Mouse (Mus musculus): ENCODE results near the gene Dnmt3a. TPM values are rescaled to one million over a fixed set of nuclear protein-coding genes. Genes with fewer than 3 reads are reported as not detected.

Dnmt3a gene
- total and polyA plus RNA-seq, 3 experiments: 15.9 to 34.4 TPM; not detected in 1

GRCm38 (mm10) chr12:3807548-3808395 lies 2.0 kb downstream of the Dnmt3a start:
- Histone ChIP-seq H3K9me3 (replicated peaks; ENCODE audit: insufficient read depth, low read length) (no peaks in the 10 kb centered on the region), H3K27ac (ENCODE audit: control insufficient read depth, low read depth, low read length) (peak overlapping the region; percentile 22; the same call in 1 of the 2 replicates), H3K4me3 (ENCODE audit: control insufficient read depth in 1 of 2, insufficient read depth in 1 of 2, low read depth in 2 of 2, low read length in 2 of 2) (peak overlapping the region; percentile 57 to 86), H3K27me3 (ENCODE audit: control insufficient read depth in 1 of 2, insufficient read depth in 2 of 2, low read length in 2 of 2) (peaks cover 0 to 2% of the 10 kb centered on the region in 2 experiments; a peak in 3 of 4 replicates), H3K4me1 (ENCODE audit: control insufficient read depth in 1 of 2, insufficient read depth in 2 of 2, low read length in 2 of 2) (0 out of 4 replicates have a peak, but pooled peaks cover 0 to 6% of the 10 kb centered on the region in 2 experiments), H3K79me2 (ENCODE audit: control insufficient read depth, insufficient read depth, low read length, poor library complexity) (no peaks in the 10 kb centered on the region; the same call in none of the 2 replicates), H3K9ac (ENCODE audit: control insufficient read depth, low read depth, low read length, poor library complexity, severe bottlenecking) (peak overlapping the region; percentile 82), H3K36me3 (ENCODE audit: control insufficient read depth in 1 of 2, insufficient read depth in 2 of 2, low read length in 2 of 2) (no peaks in the 10 kb centered on the region)
- peak; percentile 37 for DNase-seq (ENCODE audit: low read depth, low spot score)
- TF ChIP-seq NRF1 (IDR thresholded peaks at IDR 0.05; ENCODE audit: insufficient read depth, low read depth, low read length, poor library complexity, severe bottlenecking) (no peak), MXI1 (IDR thresholded peaks at IDR 0.05; ENCODE audit: low read depth, low read length) (no peak), ZC3H11A (IDR thresholded peaks at IDR 0.05; ENCODE audit: low read depth, low read length) (no peak), TAL1 (IDR thresholded peaks at IDR 0.05; ENCODE audit: low read length) (no peak), KAT2A (conservative IDR thresholded peaks at IDR 0.05; ENCODE audit: low read depth, low read length) (no peak), USF1 (IDR thresholded peaks at IDR 0.05; ENCODE audit: low read depth, low read length) (no peak), MEF2A (IDR thresholded peaks at IDR 0.05; ENCODE audit: extremely low read depth, insufficient replicate concordance, low read depth, low read length, poor library complexity, severe bottlenecking) (no peak), ZNF384 (IDR thresholded peaks at IDR 0.05; ENCODE audit: low read depth, low read length) (no peak), NELFE (IDR thresholded peaks at IDR 0.05; ENCODE audit: low read depth, low read length) (no peak), BHLHE40 (IDR thresholded peaks at IDR 0.05; ENCODE audit: borderline replicate concordance, low read depth, low read length) (no peak), HCFC1 (IDR thresholded peaks at IDR 0.05; ENCODE audit: low read depth, low read length) (no peak), CHD1 (IDR thresholded peaks at IDR 0.05; ENCODE audit: low read depth, low read length) (no peak), MYC (IDR thresholded peaks at IDR 0.05; ENCODE audit: low read depth, low read length) (no peak), MYB (IDR thresholded peaks at IDR 0.05; ENCODE audit: low read depth, low read length) (no peak), SMC3 (IDR thresholded peaks at IDR 0.05; ENCODE audit: low read depth, low read length) (no peak), POLR2AphosphoS2 (IDR thresholded peaks at IDR 0.05; ENCODE audit: low read length) (no peak), POLR2A (IDR thresholded peaks at IDR 0.05; ENCODE audit: control insufficient read depth in 1 of 2, insufficient read depth in 1 of 2, low read depth in 1 of 2, low read length in 2 of 2, poor library complexity in 1 of 2) (no peak), ELF1 (IDR thresholded peaks at IDR 0.05; ENCODE audit: low read depth, low read length) (no peak), TBP (IDR thresholded peaks at IDR 0.05; ENCODE audit: low read depth, low read length) (no peak)

All from MEL (cell line).